Mouse (Mus musculus) midbrain, postnatal 0 days (tissue): ENCODE data around the gene Gm6482. TPM values are rescaled to one million over a fixed set of nuclear protein-coding genes. Genes with fewer than 3 reads are reported as not detected.
"Not testable (repeated sequence)": the region's sequence is repeated elsewhere in the genome, so short reads cannot be mapped to it uniquely, and the experiment has no call there.

Source experiments
- ATAC-seq: fragments of 200-750 bp; cut with Nextera tagmentation; 2 replicates; pipeline ENCODE4 v1.8.0; 2017; ENCODE audit warnings: moderate number of reproducible peaks, mild to moderate bottlenecking, moderate TSS enrichment, moderate library complexity; ENCODE audit not compliant: low FRiP score
- DNase-seq: peaks from one replicate; pipeline ENCODE4 v3.0.0-alpha.2; 2015; ENCODE audit warnings: low spot score
- H3K27ac ChIP-seq: fragments of 300-500 bp; sonication (generic); 2 replicates; pipeline ENCODE4 v1.5.1; 2014; ENCODE audit warnings: low read depth, mild to moderate bottlenecking, low read length, mixed read lengths
- H3K27me3 ChIP-seq: fragments of 300-500 bp; sonication (generic); 2 replicates; pipeline ENCODE4 v1.6.1; 2014; ENCODE audit warnings: low read length, control low read depth, mixed read lengths; ENCODE audit not compliant: insufficient read depth
- H3K36me3 ChIP-seq: fragments of 300-500 bp; sonication (generic); 2 replicates; pipeline ENCODE4 v1.6.1; 2014; ENCODE audit warnings: low read length, control low read depth, mixed read lengths; ENCODE audit not compliant: insufficient read depth
- H3K4me1 ChIP-seq: fragments of 300-500 bp; sonication (generic); 2 replicates; pipeline ENCODE4 v1.6.1; 2014; ENCODE audit warnings: mild to moderate bottlenecking, control low read depth, antibody characterized with exemption, low read length, mixed read lengths; ENCODE audit not compliant: insufficient read depth
- H3K4me2 ChIP-seq: fragments of 300-500 bp; sonication (generic); 2 replicates; pipeline ENCODE4 v1.6.1; 2014; ENCODE audit warnings: low read depth, mild to moderate bottlenecking, low read length, mixed read lengths; ENCODE audit not compliant: poor library complexity, severe bottlenecking
- H3K4me3 ChIP-seq: fragments of 300-500 bp; sonication (generic); 2 replicates; pipeline ENCODE4 v1.5.1; 2014; ENCODE audit warnings: low read depth, mild to moderate bottlenecking, low read length, moderate library complexity
- H3K9ac ChIP-seq: fragments of 300-500 bp; sonication (generic); replicated peaks from 2 replicates; pipeline ENCODE4 v1.6.1; 2014; ENCODE audit warnings: mild to moderate bottlenecking, low read length, moderate library complexity, mixed read lengths; ENCODE audit not compliant: poor library complexity, severe bottlenecking
- H3K9me3 ChIP-seq: fragments of 300-500 bp; sonication (generic); 2 replicates; pipeline ENCODE4 v1.6.1; 2016; ENCODE audit warnings: low read length, control low read depth
- CTCF ChIP-seq: IDR thresholded peaks from 2 replicates; pipeline ENCODE4 v1.5.1; 2016; ENCODE audit warnings: antibody characterized with exemption, mild to moderate bottlenecking
- WGBS: fragments of 180-500 bp; shearing (Covaris S2); extraction: QIAGEN DNeasy Blood & Tissue Kit; methylation state at CpG from one replicate; pipeline ENCODE4 v1.1.7; 2014; 5-methylcytosine and 5-hydroxymethylcytosine counted together
- polyA plus RNA-seq: library from polyadenylated mRNA; unstranded; fragments of >200 nt; fragmentation: Nextera tagmentation; extraction: Ambion mirVana; gene quantifications from 2 replicates; pipeline ENCODE4 v1.2.1, GENCODE M21; 2015
- total RNA-seq: library from RNA; depleted of rRNA; stranded (reverse); fragments of >200 nt; gene quantifications from 2 replicates; pipeline ENCODE4 v1.2.3, GENCODE M21; 2014; rRNA removed

Gm6482 gene
- total RNA-seq (0.33 TPM in 1 of 2 replicates, not detected in the other), polyA plus RNA-seq (0.12 TPM in 1 of 2 replicates, not detected in the other)

DNA sequence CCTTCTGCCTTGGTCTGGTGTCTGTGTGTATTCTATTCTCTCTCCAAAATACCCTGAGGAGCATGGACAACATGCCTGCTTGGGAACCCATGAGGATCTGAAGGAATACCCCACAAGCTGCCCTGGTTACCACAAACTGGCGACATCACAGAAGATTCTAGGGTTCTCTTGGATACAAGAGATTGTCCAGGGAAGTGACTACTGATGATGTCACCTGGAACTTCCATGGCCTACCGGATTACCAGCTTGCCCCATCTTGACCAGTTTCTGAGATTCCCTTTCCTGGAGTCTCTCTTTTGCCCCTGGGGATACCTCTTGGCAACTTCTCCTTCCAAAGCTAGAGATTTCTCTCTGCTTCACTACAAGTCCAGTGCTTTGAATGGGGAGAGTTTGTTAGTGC lies at the start of gene Gm6482:
Gene Gm6482, minus strand, starts transcription at position 101 of the 400 bp plus-strand sequence.
- H3K9ac ChIP-seq, H3K4me1 ChIP-seq, ATAC-seq, H3K4me2 ChIP-seq, H3K27me3 ChIP-seq, H3K9me3 ChIP-seq, H3K36me3 ChIP-seq, H3K27ac ChIP-seq, DNase-seq, H3K4me3 ChIP-seq: not testable (repeated sequence)
- 100% methylated on average over 1 of the region's 2 CpGs for WGBS

DNA sequence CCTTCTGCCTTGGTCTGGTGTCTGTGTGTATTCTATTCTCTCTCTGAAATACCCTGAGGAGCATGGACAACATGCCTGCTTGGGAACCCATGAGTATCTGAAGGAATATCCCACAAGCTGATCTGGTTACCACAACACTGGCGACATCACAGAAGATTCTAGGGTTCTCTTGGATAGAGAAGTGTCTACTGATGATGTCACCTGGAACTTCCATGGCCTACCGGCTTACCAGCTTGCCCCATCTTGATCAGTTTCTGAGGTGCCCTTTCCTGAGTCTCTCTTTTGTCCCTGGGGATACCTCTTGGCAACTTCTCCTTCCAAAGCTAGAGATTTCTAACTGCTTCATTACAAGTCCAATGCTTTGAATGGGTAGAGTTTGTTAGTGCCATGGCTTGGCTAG lies 45.3 kb upstream of the Gm6482 start, which contains the start of gene Gm7954:
Gene Gm7954, minus strand, starts transcription at position 101 of the 400 bp plus-strand sequence.
- not testable (repeated sequence) for ATAC-seq, H3K9ac ChIP-seq, H3K4me1 ChIP-seq, H3K36me3 ChIP-seq, H3K4me2 ChIP-seq, H3K9me3 ChIP-seq, H3K4me3 ChIP-seq, H3K27ac ChIP-seq, DNase-seq, H3K27me3 ChIP-seq
- no CpG with 5 or more reads among the region's 2 CpGs for WGBS

DNA sequence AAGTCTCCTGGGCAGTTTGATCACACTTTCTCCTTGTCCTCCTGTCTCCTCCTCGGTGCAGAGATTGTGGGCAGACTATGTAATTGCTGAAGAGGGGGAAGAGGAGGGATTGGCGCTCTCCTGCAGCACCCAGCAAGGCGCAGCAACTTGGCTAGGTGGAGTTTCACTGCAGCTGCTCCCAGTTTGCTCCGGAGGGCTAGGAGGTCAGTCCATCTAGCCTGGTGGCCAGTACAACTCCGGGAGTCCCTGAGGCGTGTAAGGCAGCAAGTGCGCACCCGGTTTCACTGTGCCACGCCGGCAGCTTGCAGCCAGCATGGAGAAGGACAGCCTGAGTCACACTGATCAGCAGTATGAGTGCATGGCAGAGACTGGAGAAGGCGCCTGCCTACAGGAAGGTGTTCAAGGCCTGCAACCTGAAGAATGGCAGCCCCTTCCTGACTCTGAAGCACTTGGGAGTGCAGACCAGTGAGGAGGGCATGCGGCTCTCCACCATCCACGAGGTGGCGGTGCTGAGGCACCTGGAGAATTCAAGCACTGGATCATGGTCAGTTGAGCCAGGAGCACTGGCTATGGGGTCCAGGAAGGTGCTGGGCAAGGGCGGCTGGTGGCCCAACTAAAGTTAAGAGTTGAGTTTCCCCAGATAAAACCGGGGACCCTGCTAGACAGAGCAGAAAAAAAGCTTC lies 17.5 kb upstream of the Gm6482 start:
- not testable (repeated sequence) for H3K27me3 ChIP-seq, H3K27ac ChIP-seq, H3K36me3 ChIP-seq, ATAC-seq, H3K4me3 ChIP-seq, H3K4me1 ChIP-seq, DNase-seq, H3K9ac ChIP-seq, H3K9me3 ChIP-seq
- TF ChIP-seq CTCF, result peak; percentile 52
- H3K4me2 ChIP-seq, result peak overlapping the region; percentile 24; the same call in 1 of the 2 replicates
- WGBS, result 12% methylated on average over 11 of the region's 16 CpGs

DNA sequence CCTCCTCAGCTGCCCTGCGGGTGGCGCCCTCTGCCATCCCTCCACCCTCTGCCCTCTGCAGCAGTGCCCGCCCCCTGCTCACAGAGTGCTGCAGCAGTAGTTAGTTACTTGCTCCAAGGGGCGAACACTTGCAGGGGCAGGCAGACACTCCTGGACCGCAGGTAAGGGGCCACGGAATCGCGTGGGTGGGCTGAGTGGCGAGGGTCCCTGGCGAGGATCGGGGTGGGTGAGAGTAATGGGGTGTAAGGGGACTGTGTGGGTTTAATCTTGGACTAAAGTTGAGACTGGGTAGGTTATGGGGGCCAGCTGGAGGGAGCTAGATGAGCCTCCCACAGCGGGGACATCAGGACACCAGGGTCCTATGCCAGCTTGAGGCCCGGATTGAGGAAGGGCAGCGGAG lies 16.6 kb upstream of the Gm6482 start:
- DNase-seq, H3K9ac ChIP-seq, ATAC-seq, H3K4me1 ChIP-seq, H3K36me3 ChIP-seq, H3K27me3 ChIP-seq, H3K9me3 ChIP-seq, H3K27ac ChIP-seq, H3K4me3 ChIP-seq: not testable (repeated sequence)
- 0 out of 2 replicates have a peak overlapping the region, but pooled peaks have one; percentile 24 for H3K4me2 ChIP-seq
- 13% methylated on average over 11 of the region's 14 CpGs for WGBS

DNA sequence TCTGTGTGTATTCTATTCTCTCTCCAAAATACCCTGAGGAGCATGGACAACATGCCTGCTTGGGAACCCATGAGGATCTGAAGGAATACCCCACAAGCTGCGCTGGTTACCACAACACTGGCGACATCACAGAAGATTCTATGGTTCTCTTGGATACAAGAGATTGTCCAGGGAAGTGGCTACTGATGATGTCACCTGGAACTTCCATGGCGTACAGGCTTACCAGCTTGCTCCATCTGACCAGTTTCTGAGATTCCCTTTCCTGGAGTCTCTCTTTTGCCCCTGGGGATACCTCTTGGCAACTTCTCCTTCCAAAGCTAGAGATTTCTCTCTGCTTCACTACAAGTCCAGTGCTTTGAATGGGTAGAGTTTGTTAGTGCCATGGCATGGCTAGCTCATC lies 21.8 kb downstream of the Gm6482 start, which contains the start of gene Gm7945:
Gene Gm7945, minus strand, starts transcription at position 101 of the 400 bp plus-strand sequence.
- WGBS, result no CpG with 5 or more reads among the region's 3 CpGs
- not testable (repeated sequence) for H3K36me3 ChIP-seq, H3K4me2 ChIP-seq, DNase-seq, ATAC-seq, H3K27ac ChIP-seq, H3K27me3 ChIP-seq, H3K9ac ChIP-seq, H3K4me1 ChIP-seq, H3K9me3 ChIP-seq, H3K4me3 ChIP-seq

Other genes starting within 250 kb of the Gm6482 start
- gene Sftpd, start 223.1 kb downstream of the Gm6482 start, total RNA-seq, result not detected in 2 replicates
- gene Sftpd, start 223.1 kb downstream of the Gm6482 start, polyA plus RNA-seq, result 0.12 TPM in 1 of 2 replicates, not detected in the other
- 0.94 TPM in 1 of 2 replicates, not detected in the other for gene Gm2832, start 129.5 kb downstream of the Gm6482 start, total RNA-seq
- gene Gm2832, start 129.5 kb downstream of the Gm6482 start, polyA plus RNA-seq, result 0.68 and 0.76 TPM in 2 replicates
- not detected in 2 replicates for gene Gm5798, start 59.7 kb downstream of the Gm6482 start, total RNA-seq
- not detected in 2 replicates for gene Gm5798, start 59.7 kb downstream of the Gm6482 start, polyA plus RNA-seq
- gene Gm7945, start 21.9 kb downstream of the Gm6482 start, total RNA-seq, result not detected in 2 replicates
- gene Gm7945, start 21.9 kb downstream of the Gm6482 start, polyA plus RNA-seq, result not detected in 2 replicates
- not detected in 2 replicates for gene Gm7954, start 45.2 kb upstream of the Gm6482 start, total RNA-seq
- not detected in 2 replicates for gene Gm7954, start 45.2 kb upstream of the Gm6482 start, polyA plus RNA-seq
- gene Gm3486, start 81.2 kb upstream of the Gm6482 start, total RNA-seq, result not detected in 2 replicates
- gene Gm3486, start 81.2 kb upstream of the Gm6482 start, polyA plus RNA-seq, result 0.20 TPM in 1 of 2 replicates, not detected in the other
- gene Gm7970, start 147.3 kb upstream of the Gm6482 start, total RNA-seq, result not detected in 2 replicates
- gene Gm7970, start 147.3 kb upstream of the Gm6482 start, polyA plus RNA-seq, result not detected in 2 replicates
- gene 1700049E17Rik2, start 164.9 kb upstream of the Gm6482 start, total RNA-seq, result not detected in 2 replicates
- gene 1700049E17Rik2, start 164.9 kb upstream of the Gm6482 start, polyA plus RNA-seq, result not detected in 2 replicates
- gene Gm3072, start 216.3 kb upstream of the Gm6482 start, total RNA-seq, result not detected in 2 replicates
- gene Gm3072, start 216.3 kb upstream of the Gm6482 start, polyA plus RNA-seq, result not detected in 2 replicates
- not detected in 2 replicates for gene Gm3676, start 238.2 kb upstream of the Gm6482 start, total RNA-seq
- not detected in 2 replicates for gene Gm3676, start 238.2 kb upstream of the Gm6482 start, polyA plus RNA-seq